Mouse (Mus musculus) bone marrow macrophage, adult 2 months (primary cell): ENCODE results near the gene Baiap2l2.

ENCODE experiments used
- CTCF ChIP-seq: IDR thresholded peaks from 2 replicates; pipeline ENCODE4 v1.5.1; 2012; ENCODE audit warnings: low read depth, mild to moderate bottlenecking, low read length, moderate library complexity
- POLR2A ChIP-seq: IDR thresholded peaks from 2 replicates; pipeline ENCODE4 v1.6.1; 2012; ENCODE audit warnings: mild to moderate bottlenecking, low read depth, low read length, borderline replicate concordance

GRCm38 (mm10) chr15:79313848-79314369 is 28.6 kb upstream of the Baiap2l2 start:
- no peak for TF ChIP-seq POLR2A
- TF ChIP-seq CTCF, result no peak
